Mouse (Mus musculus): ENCODE measurements around the gene Arv1.

DNA sequence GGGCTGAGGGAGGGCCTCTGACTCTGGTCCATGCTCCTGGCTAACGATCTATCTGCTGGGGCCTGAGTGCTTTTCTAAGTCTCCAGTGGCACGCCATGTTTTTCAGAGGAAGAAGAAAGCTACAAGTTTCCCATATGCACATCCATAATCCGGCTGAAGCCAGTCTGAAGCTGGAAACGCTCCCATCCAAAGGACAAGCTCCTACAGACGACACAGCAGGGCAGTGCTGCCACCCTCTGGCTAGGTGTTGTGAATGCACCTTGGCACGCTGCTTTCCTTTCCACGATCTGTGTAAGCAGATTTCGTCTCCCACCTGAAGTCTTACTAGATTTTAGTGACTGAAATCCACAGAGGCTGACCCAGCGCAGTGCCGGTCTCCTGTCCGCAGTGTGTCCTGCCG, 44.5 kb upstream of the Arv1 start:
- TF ChIP-seq EP300 (IDR thresholded peaks at IDR 0.05; ENCODE audit: low read depth) (no peak), CTCF (IDR thresholded peaks at IDR 0.05; ENCODE audit: low read depth) (peak; percentile 94)
